Mouse (Mus musculus): Measurements from ENCODE around the gene Gm12248. TPM values are rescaled to one million over a fixed set of nuclear protein-coding genes. Genes with fewer than 3 reads are reported as not detected.

Gene Gm12248
- polyA plus RNA-seq, 1 experiment from 2014 or later: not detected

DNA sequence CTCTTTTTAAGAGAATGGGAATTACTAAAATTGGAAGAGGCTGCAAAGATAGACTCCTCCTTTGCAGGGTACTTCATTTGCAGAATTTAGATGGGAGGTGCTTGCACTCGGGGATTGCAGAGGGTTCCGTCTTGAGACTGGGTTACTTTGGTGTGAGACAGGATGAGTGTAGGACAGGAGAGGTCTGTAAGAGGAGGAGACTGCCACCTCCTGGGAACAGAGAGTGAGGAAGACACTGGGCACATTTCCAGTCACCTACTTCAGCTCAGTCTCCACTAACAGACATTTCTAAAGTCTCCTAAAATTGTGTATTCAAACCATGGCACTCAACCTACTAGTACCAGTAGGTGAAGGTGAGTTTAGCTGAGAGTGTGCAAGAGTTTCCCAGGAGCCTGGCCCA is 74.6 kb downstream of the Gm12248 start:
- ATAC-seq (ENCODE audit: insufficient number of reproducible peaks, low FRiP score): peak; percentile 62; the same call in 1 of the 2 replicates
- 25% methylated on average over 2 of the region's 2 CpGs for WGBS
- Histone ChIP-seq H3K27me3 (replicated peaks) (no peaks in the 10 kb centered on the region), H3K4me3 (no peak overlapping the region), H3K9ac (no peak overlapping the region), H3K9me3 (replicated peaks) (no peaks in the 10 kb centered on the region), H3K27ac (ENCODE audit: poor library complexity, severe bottlenecking) (peak overlapping the region; percentile 3; the same call in 1 of the 2 replicates), H3K4me1 (replicated peaks) (peaks cover 77% of the 10 kb centered on the region), H3K36me3 (no peaks in the 10 kb centered on the region), H3K4me2 (no peak overlapping the region)

DNA sequence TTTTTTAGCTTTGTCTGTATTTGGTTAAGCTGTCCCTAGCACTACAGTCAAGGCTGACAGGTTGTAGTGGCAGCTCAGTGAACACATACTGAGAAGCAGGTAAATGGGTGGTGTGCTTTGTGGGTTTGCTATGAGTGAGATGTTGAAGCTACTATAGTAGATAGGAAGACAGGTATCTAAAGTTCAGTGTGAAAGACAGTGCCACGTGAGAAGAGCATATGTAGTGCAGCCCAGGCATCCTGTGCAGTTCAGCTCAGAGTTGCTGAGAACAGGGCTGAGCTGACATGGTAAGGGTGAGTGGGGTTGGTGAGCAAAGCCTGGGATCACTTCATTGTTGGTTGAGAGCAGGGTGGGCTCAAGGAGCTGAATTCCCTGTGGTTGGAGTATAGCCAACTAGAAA is 75.5 kb downstream of the Gm12248 start:
- Histone ChIP-seq H3K4me3 (no peak overlapping the region), H3K4me1 (replicated peaks) (peaks cover 77% of the 10 kb centered on the region), H3K4me2 (peak overlapping the region; percentile 3; the same call in 1 of the 2 replicates), H3K27me3 (replicated peaks) (no peaks in the 10 kb centered on the region), H3K9me3 (replicated peaks) (no peaks in the 10 kb centered on the region), H3K9ac (peak overlapping the region; percentile 23; the same call in 1 of the 2 replicates), H3K27ac (ENCODE audit: poor library complexity, severe bottlenecking) (peak overlapping the region; percentile 40), H3K36me3 (no peaks in the 10 kb centered on the region)
- no peak for ATAC-seq (ENCODE audit: insufficient number of reproducible peaks, low FRiP score)
- WGBS: 37% methylated on average over 1 of the region's 1 CpGs

DNA sequence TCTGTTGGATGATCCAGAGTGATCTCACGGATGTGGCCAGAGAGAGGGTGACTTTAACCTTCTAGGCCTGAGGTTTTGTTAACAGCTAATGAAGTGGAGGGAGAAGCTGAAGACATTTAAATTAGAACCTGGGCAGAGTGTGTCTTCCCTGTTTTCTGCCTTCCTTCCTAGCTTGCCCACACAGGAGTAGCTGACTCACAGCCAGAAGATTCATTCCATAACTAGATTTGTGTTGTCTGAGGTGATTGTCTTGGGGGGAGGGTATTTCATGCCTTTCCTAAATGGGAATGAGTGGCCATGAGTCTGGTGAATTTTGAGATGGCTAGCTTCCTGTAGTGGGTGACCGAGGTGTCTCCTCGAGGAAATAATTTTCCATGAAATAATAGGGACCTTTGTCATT is 76.6 kb downstream of the Gm12248 start:
- H3K36me3 ChIP-seq: no peaks in the 10 kb centered on the region
- no peak overlapping the region for H3K4me3 ChIP-seq
- H3K4me2 ChIP-seq: 0 out of 2 replicates have a peak overlapping the region, but pooled peaks have one; percentile 12

DNA sequence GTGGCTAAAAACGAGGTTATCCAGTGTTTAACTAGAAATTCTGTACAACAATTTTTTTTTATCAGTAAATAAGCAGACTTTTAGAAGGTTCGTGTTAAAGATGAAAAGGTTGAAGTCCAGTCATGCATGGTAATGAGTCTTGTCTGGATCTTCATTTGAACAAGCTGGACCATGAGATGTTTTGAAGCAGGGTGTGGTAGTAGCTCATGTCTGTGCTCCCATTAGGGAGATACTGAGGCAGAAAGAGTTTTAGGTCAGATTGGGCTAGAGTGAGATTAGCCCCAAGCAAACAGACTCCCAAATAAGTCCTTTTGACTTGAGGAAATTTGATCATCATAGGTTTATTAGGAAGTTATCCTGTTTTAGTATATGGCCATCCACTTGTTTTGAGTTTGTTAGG is 77.6 kb downstream of the Gm12248 start:
- 73% methylated on average over 2 of the region's 2 CpGs for WGBS
- no peak overlapping the region for H3K4me2 ChIP-seq
- no peak for ATAC-seq (ENCODE audit: insufficient number of reproducible peaks, low FRiP score)

More for the DNA sequence above, 76.6 kb downstream of the Gm12248 start:
- Histone ChIP-seq H3K27ac (ENCODE audit: poor library complexity, severe bottlenecking) (peak overlapping the region; percentile 12; the same call in 1 of the 2 replicates), H3K9ac (0 out of 2 replicates have a peak overlapping the region, but pooled peaks have one; percentile 24), H3K27me3 (replicated peaks) (no peaks in the 10 kb centered on the region), H3K9me3 (replicated peaks) (no peaks in the 10 kb centered on the region), H3K4me1 (replicated peaks) (peaks cover 76% of the 10 kb centered on the region)
- WGBS: 50% methylated on average over 3 of the region's 3 CpGs
- ATAC-seq (ENCODE audit: insufficient number of reproducible peaks, low FRiP score): no peak

DNA sequence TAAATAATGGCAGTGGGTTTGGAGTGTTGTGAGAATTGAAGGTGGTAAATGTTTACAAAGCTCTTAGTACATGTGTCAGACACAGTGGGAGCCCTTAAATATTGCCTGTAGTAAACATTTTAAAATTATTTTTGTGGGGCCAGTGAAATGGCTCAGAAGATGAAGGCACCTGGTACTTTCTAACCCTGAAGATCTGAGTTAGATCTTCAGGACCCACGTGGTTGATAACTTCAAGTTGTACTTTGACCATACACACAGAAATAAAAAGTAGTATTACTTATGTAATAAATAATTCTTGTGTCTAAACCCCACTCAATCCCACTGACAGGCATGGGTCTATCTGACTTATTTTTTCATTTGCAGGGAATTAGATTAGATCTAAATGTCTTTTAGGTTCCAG is 78.3 kb downstream of the Gm12248 start:
- Histone ChIP-seq H3K36me3 (no peaks in the 10 kb centered on the region), H3K27me3 (replicated peaks) (no peaks in the 10 kb centered on the region), H3K4me1 (replicated peaks) (peaks cover 69% of the 10 kb centered on the region), H3K4me3 (no peak overlapping the region), H3K4me2 (no peak overlapping the region), H3K9me3 (replicated peaks) (no peaks in the 10 kb centered on the region), H3K27ac (ENCODE audit: poor library complexity, severe bottlenecking) (no peak overlapping the region), H3K9ac (no peak overlapping the region)
- ATAC-seq (ENCODE audit: insufficient number of reproducible peaks, low FRiP score): no peak
- WGBS: 67% methylated on average over 1 of the region's 1 CpGs

More for the DNA sequence above, 77.6 kb downstream of the Gm12248 start:
- no peaks in the 10 kb centered on the region for H3K9me3 ChIP-seq (replicated peaks)
- H3K4me3 ChIP-seq: no peak overlapping the region
- no peaks in the 10 kb centered on the region for H3K36me3 ChIP-seq
- no peaks in the 10 kb centered on the region for H3K27me3 ChIP-seq (replicated peaks)
- H3K9ac ChIP-seq: no peak overlapping the region
- H3K4me1 ChIP-seq (replicated peaks): peaks cover 76% of the 10 kb centered on the region
- no peak overlapping the region for H3K27ac ChIP-seq (ENCODE audit: poor library complexity, severe bottlenecking)

Other genes starting within 250 kb of the Gm12248 start
- 17.5 and 18.3 TPM in 2 replicates for gene Larp1, start 84.1 kb downstream of the Gm12248 start, polyA plus RNA-seq (2016; fragmentation: Nextera tagmentation; extraction: Ambion mirVana)
- 71.7 and 73.8 TPM in 2 replicates for gene Cnot8, start 11.0 kb upstream of the Gm12248 start, polyA plus RNA-seq (2016; fragmentation: Nextera tagmentation; extraction: Ambion mirVana)
- gene Gemin5, start 75.4 kb upstream of the Gm12248 start, polyA plus RNA-seq (2016; fragmentation: Nextera tagmentation; extraction: Ambion mirVana): 14.9 and 16.5 TPM in 2 replicates
- gene Mrpl22, start 78.5 kb upstream of the Gm12248 start, polyA plus RNA-seq (2016; fragmentation: Nextera tagmentation; extraction: Ambion mirVana): 102 and 109 TPM in 2 replicates
- 3.7 and 3.9 TPM in 2 replicates for gene Igtp, start 106.4 kb upstream of the Gm12248 start, polyA plus RNA-seq (2016; fragmentation: Nextera tagmentation; extraction: Ambion mirVana)
- gene Irgm2, start 106.5 kb upstream of the Gm12248 start, polyA plus RNA-seq (2016; fragmentation: Nextera tagmentation; extraction: Ambion mirVana): 2.8 and 3.7 TPM in 2 replicates
- not detected in 2 replicates for gene 4930438A08Rik, start 181.7 kb upstream of the Gm12248 start, polyA plus RNA-seq (2016; fragmentation: Nextera tagmentation; extraction: Ambion mirVana)
- gene Zfp692, start 213.9 kb upstream of the Gm12248 start, polyA plus RNA-seq (2016; fragmentation: Nextera tagmentation; extraction: Ambion mirVana): 14.9 and 15.5 TPM in 2 replicates
- 32.4 and 33.6 TPM in 2 replicates for gene Zfp672, start 237.2 kb upstream of the Gm12248 start, polyA plus RNA-seq (2016; fragmentation: Nextera tagmentation; extraction: Ambion mirVana)
- 26.6 and 27.8 TPM in 2 replicates for gene Sh3bp5l, start 237.6 kb upstream of the Gm12248 start, polyA plus RNA-seq (2016; fragmentation: Nextera tagmentation; extraction: Ambion mirVana)